Mouse (Mus musculus) cortical plate, adult 2 months (tissue): Measurements from ENCODE around the gene Ramp2.

Experiments used
- CTCF ChIP-seq: fragments of 200-500 bp; IDR thresholded peaks from 2 replicates; pipeline ENCODE4 v1.5.1; 2011; ENCODE audit warnings: mild to moderate bottlenecking, control low read depth, low read length; ENCODE audit not compliant: insufficient read depth; ENCODE audit errors: extremely low read depth
- POLR2A ChIP-seq: fragments of 200-500 bp; IDR thresholded peaks from 2 replicates; pipeline ENCODE4 v1.6.1; 2011; ENCODE audit warnings: mild to moderate bottlenecking, low read length, control low read depth; ENCODE audit not compliant: insufficient read depth; ENCODE audit errors: extremely low read depth

GRCm38 (mm10) chr11:101230991-101231871 is 14.6 kb upstream of the Ramp2 start:
- no peak for TF ChIP-seq CTCF
- TF ChIP-seq POLR2A: no peak
